Mouse (Mus musculus) intestine, embryonic 14.5 days (tissue): Measurements from ENCODE around the gene Psen2. TPM values are rescaled to one million over a fixed set of nuclear protein-coding genes. Genes with fewer than 3 reads are reported as not detected.

Source experiments
- ATAC-seq: fragments of 200-750 bp; cut with Nextera tagmentation; replicated peaks from 2 replicates; pipeline ENCODE4 v1.8.0; 2017; ENCODE audit warnings: low read depth, moderate number of reproducible peaks, moderate TSS enrichment, moderate library complexity; ENCODE audit not compliant: low FRiP score, low TSS enrichment
- DNase-seq: peaks from one replicate; pipeline ENCODE4 v3.0.0-alpha.2; 2018; ENCODE audit warnings: low spot score
- H3K27ac ChIP-seq: fragments of 300-500 bp; sonication (generic); 2 replicates; pipeline ENCODE4 v1.5.1; 2014; ENCODE audit warnings: low read depth, mild to moderate bottlenecking, control low read depth
- H3K27me3 ChIP-seq: fragments of 300-500 bp; sonication (generic); replicated peaks from 2 replicates; pipeline ENCODE4 v1.6.1; 2014; ENCODE audit warnings: low read length, control low read depth; ENCODE audit not compliant: control insufficient read depth, insufficient read depth
- H3K36me3 ChIP-seq: fragments of 300-500 bp; sonication (generic); 2 replicates; pipeline ENCODE4 v1.6.1; 2014; ENCODE audit warnings: low read length, control low read depth; ENCODE audit not compliant: control insufficient read depth, insufficient read depth
- H3K4me1 ChIP-seq: fragments of 300-500 bp; sonication (generic); replicated peaks from 2 replicates; pipeline ENCODE4 v1.6.1; 2014; ENCODE audit warnings: low read length, control low read depth, mixed read lengths; ENCODE audit not compliant: control insufficient read depth, insufficient read depth
- H3K4me2 ChIP-seq: fragments of 300-500 bp; sonication (generic); 2 replicates; pipeline ENCODE4 v1.6.1; 2014; ENCODE audit warnings: low read length
- H3K4me3 ChIP-seq: fragments of 300-500 bp; sonication (generic); 2 replicates; pipeline ENCODE4 v1.5.1; 2014; ENCODE audit warnings: low read depth, low read length, control low read depth, mixed read lengths
- H3K9ac ChIP-seq: fragments of 300-500 bp; sonication (generic); 2 replicates; pipeline ENCODE4 v1.6.1; 2014; ENCODE audit warnings: mild to moderate bottlenecking, low read length
- H3K9me3 ChIP-seq: fragments of 300-500 bp; sonication (generic); 2 replicates; pipeline ENCODE4 v1.6.1; 2016; ENCODE audit warnings: low read length, control low read depth; ENCODE audit not compliant: control insufficient read depth
- WGBS: fragments of 180-500 bp; shearing (Covaris S2); extraction: QIAGEN DNeasy Blood & Tissue Kit; methylation state at CpG from one replicate; pipeline ENCODE4 v1.1.7; 2014; 5-methylcytosine and 5-hydroxymethylcytosine counted together
- polyA plus RNA-seq: library from polyadenylated mRNA; unstranded; fragments of >200 nt; fragmentation: Nextera tagmentation; extraction: Ambion mirVana; gene quantifications from 2 replicates; pipeline ENCODE4 v1.2.1, GENCODE M21; 2014

Psen2 gene
- polyA plus RNA-seq, 1 experiment from 2014 or later, result 15.6 TPM

DNA sequence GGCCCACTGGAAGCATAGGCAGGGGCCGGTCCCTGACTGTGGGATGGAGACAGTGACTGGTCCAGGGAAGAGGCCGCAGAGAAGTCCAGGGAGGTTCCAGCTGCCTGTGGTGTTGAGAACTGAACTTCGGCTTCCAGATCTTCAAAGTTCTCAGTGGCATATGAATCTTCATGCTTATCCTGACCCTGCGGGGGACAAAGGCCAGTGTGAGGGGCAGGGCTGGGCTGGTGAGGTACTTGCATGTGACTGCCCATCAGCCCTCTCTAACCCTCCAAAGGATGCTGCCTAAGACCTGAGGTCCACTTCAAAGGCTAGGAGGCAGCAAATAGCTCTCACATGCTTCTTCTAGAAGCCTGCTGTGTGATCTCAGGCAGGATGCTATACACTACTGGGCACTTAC lies 84.1 kb downstream of the Psen2 start:
- DNase-seq (no peak), ATAC-seq (no peak)
- 93% methylated on average over 4 of the region's 4 CpGs for WGBS
- H3K9ac ChIP-seq, result no peak overlapping the region
- H3K27ac ChIP-seq, result no peak overlapping the region
- no peak overlapping the region for H3K4me3 ChIP-seq
- H3K27me3 ChIP-seq, result no peaks in the 10 kb centered on the region
- 0 out of 2 replicates have a peak, but pooled peaks cover 3% of the 10 kb centered on the region for H3K4me1 ChIP-seq
- no peaks in the 10 kb centered on the region for H3K36me3 ChIP-seq
- no peaks in the 10 kb centered on the region for H3K9me3 ChIP-seq
- H3K4me2 ChIP-seq, result no peak overlapping the region

DNA sequence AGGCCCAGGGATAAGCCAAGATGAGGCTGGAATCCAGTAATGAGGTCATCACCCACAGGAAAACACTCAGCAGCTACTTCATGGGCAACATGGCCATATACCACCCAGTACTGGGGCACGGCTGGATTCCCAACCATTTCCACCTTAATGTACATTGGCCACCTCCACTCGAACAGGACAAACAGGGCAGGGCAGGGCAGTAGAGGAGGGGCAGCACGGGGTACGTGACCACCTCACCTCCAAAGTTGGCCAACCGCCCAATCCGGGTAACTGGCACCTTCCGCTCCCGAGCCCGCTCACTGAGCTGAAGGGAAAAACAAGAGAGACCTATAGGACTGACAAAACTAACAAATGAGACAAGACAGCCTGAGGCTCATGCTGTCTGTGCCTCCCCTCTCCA lies 84.9 kb downstream of the Psen2 start:
- Histone ChIP-seq H3K4me2 (no peak overlapping the region), H3K9ac (no peak overlapping the region), H3K4me3 (no peak overlapping the region), H3K27me3 (no peaks in the 10 kb centered on the region), H3K36me3 (no peaks in the 10 kb centered on the region), H3K9me3 (no peaks in the 10 kb centered on the region), H3K4me1 (0 out of 2 replicates have a peak, but pooled peaks cover 2% of the 10 kb centered on the region), H3K27ac (no peak overlapping the region)
- 90% methylated on average over 9 of the region's 9 CpGs for WGBS
- ATAC-seq (no peak), DNase-seq (no peak)

Other genes with a start within 250 kb of the Psen2 start
- 11.4 and 12.4 TPM in 2 replicates for gene Coq8a, start 63.8 kb downstream of the Psen2 start, polyA plus RNA-seq
- gene Itpkb, start 67.0 kb upstream of the Psen2 start, polyA plus RNA-seq, result 6.7 and 8.3 TPM in 2 replicates
- 1.7 and 1.9 TPM in 2 replicates for gene Stum, start 220.1 kb upstream of the Psen2 start, polyA plus RNA-seq